Mouse (Mus musculus) mouse trophoblast stem cell (cell line): ENCODE data around the gene Zfp809.

ENCODE experiments used
- in situ Hi-C, 2 experiments: fragments of 300-500 bp; cut with MseI, MboI; formaldehyde crosslinking; loops; 2 replicates in 1 of 2; 3 replicates in 1 of 2; pipeline ENCODE4 v1.15.1; 2025

Zfp809 gene

DNA sequence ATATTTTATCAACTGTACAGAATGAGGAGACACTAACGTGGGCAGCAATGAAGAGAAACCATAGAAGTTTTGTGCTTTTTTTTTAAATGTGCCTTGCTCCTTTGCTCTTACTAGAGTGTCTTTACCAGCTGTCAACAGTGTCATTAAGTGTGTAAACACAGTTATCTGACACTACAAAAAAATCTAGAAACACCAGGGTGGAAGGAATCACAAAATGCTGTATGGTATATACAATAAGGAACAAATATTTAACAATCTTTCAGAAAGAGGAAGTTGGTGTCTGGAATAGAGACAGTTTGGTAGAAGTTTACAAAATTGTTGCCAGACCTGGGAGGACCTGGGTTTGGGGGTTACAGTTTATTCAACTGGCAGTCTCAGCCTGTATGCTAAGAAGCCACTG is 36.1 kb downstream of the Zfp809 start:
- in situ Hi-C loops, result no loop called here

DNA sequence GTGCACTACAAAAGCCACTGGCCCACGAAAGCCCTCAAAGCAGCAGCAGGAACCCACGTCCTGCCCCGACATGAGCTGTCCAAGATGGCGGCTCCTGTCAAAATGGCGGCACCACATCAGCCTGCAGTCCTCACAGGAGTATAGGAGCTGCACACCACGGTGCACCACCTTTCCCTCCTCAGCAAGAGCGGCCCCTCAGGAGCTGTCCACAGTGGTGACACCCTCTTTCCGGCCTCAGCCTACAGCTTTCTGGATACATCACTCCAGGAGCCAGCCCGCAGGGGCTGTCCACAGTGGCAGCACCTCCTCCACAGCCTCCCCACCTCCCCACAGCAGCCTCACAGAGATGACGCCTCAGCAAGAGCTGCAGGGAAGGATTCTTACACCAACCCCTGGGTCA is 37.1 kb downstream of the Zfp809 start:
- in situ Hi-C loops, result no loop called here

DNA sequence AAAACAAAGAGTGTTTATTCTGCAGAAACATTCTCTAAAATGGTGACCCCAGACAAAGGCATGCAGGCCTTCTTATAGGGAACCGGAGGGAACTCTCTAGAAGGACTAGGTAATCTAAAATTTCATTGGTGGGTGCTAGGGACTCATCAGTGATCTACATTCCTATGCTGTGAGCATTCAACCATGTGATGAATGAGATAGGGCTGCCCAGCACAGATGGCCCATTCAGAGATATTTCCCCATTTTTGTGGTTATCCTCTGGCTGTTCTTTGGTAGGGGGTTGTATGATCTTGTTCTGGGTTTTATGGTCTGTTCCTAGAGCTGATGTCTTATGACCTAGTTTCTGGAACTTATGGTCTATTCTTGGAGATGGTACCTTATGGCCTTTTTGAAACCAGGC is 43.4 kb downstream of the Zfp809 start:
- in situ Hi-C loops, result no loop called here

DNA sequence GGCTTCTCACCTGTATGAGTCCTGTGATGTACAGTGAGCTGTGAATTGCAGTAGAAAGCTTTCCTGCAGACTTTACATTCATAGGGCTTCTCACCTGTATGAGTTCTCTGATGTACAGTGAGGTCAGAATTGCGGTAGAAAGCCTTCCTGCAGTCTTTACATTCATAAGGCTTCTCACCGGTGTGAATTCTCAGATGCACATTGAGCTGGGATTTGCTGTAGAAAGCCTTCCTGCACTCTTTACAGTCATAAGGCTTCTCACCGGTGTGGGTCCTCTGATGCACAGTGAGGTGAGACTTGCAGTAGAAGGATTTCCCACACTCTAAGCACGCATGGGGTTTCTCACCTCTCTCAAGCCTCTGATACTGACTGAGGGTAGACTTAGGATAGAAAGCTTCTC is 53.2 kb downstream of the Zfp809 start:
- in situ Hi-C loops, result no loop called here
